Mouse (Mus musculus) forebrain, embryonic 14.5 days (tissue): ENCODE measurements around the gene Mcm9. TPM values are rescaled to one million over a fixed set of nuclear protein-coding genes. Genes with fewer than 3 reads are reported as not detected.

Experiments
- ATAC-seq: fragments of 200-750 bp; cut with Nextera tagmentation; 2 replicates; pipeline ENCODE4 v1.8.0; 2017; ENCODE audit warnings: mild to moderate bottlenecking, moderate library complexity
- DNase-seq: peaks from one replicate; pipeline ENCODE4 v3.0.0-alpha.2; 2015; ENCODE audit warnings: low spot score
- H3K27ac ChIP-seq: fragments of 300-500 bp; sonication (generic); 2 replicates; pipeline ENCODE4 v1.5.1; 2014; ENCODE audit warnings: low read depth, mild to moderate bottlenecking, control low read depth, low read length, moderate library complexity
- H3K27me3 ChIP-seq: fragments of 300-500 bp; sonication (generic); replicated peaks from 2 replicates; pipeline ENCODE4 v1.6.1; 2014; ENCODE audit warnings: low read length, control low read depth, mixed read lengths; ENCODE audit not compliant: control insufficient read depth, insufficient read depth
- H3K36me3 ChIP-seq: fragments of 300-500 bp; sonication (generic); 2 replicates; pipeline ENCODE4 v1.6.1; 2014; ENCODE audit warnings: low read length, control low read depth; ENCODE audit not compliant: control insufficient read depth, insufficient read depth
- H3K4me1 ChIP-seq: fragments of 300-500 bp; sonication (generic); 2 replicates; pipeline ENCODE4 v1.6.1; 2014; ENCODE audit warnings: antibody characterized with exemption, low read length, control low read depth; ENCODE audit not compliant: control insufficient read depth, insufficient read depth
- H3K4me2 ChIP-seq: fragments of 300-500 bp; sonication (generic); 2 replicates; pipeline ENCODE4 v1.6.1; 2014; ENCODE audit warnings: mild to moderate bottlenecking, control low read depth, low read length
- H3K4me3 ChIP-seq: fragments of 300-500 bp; sonication (generic); 2 replicates; pipeline ENCODE4 v1.5.1; 2014; ENCODE audit warnings: low read depth, low read length, control low read depth
- H3K9ac ChIP-seq: fragments of 300-500 bp; sonication (generic); 2 replicates; pipeline ENCODE4 v1.6.1; 2014; ENCODE audit warnings: mild to moderate bottlenecking, low read length, control low read depth, moderate library complexity
- H3K9me3 ChIP-seq: fragments of 300-500 bp; sonication (generic); replicated peaks from 2 replicates; pipeline ENCODE4 v1.6.1; 2016; ENCODE audit warnings: low read length, control low read depth, mixed read lengths; ENCODE audit not compliant: control insufficient read depth
- WGBS: fragments of 180-500 bp; shearing (Covaris S2); extraction: QIAGEN DNeasy Blood & Tissue Kit; methylation state at CpG from one replicate; pipeline ENCODE4 v1.1.7; 2014; 5-methylcytosine and 5-hydroxymethylcytosine counted together
- polyA plus RNA-seq: library from polyadenylated mRNA; unstranded; fragments of >200 nt; fragmentation: Nextera tagmentation; extraction: Ambion mirVana; gene quantifications from 2 replicates; pipeline ENCODE4 v1.2.1, GENCODE M21; 2014

Mcm9 gene
- polyA plus RNA-seq, 1 experiment from 2014 or later, result 9.1 TPM

GRCm38 (mm10) chr10:53615850-53616616, 14.2 kb downstream of the Mcm9 start:
- Histone ChIP-seq H3K9me3 (no peaks in the 10 kb centered on the region), H3K4me2 (no peak overlapping the region), H3K27ac (no peak overlapping the region), H3K36me3 (peaks cover 36% of the 10 kb centered on the region), H3K4me1 (no peaks in the 10 kb centered on the region), H3K9ac (no peak overlapping the region), H3K27me3 (no peaks in the 10 kb centered on the region), H3K4me3 (no peak overlapping the region)
- ATAC-seq, result no peak
- no peak for DNase-seq
- 88% methylated on average over 8 of the region's 8 CpGs for WGBS

GRCm38 (mm10) chr10:53613955-53614354, 16.3 kb downstream of the Mcm9 start:
- ATAC-seq (no peak), DNase-seq (no peak)
- Histone ChIP-seq H3K27ac (no peak overlapping the region), H3K4me3 (no peak overlapping the region), H3K9ac (no peak overlapping the region), H3K4me1 (no peaks in the 10 kb centered on the region), H3K4me2 (no peak overlapping the region), H3K9me3 (no peaks in the 10 kb centered on the region), H3K27me3 (no peaks in the 10 kb centered on the region), H3K36me3 (peaks cover 43% of the 10 kb centered on the region)
- WGBS, result 84% methylated on average over 1 of the region's 1 CpGs

GRCm38 (mm10) chr10:53612172-53612571, 18.1 kb downstream of the Mcm9 start:
- no peak overlapping the region for H3K27ac ChIP-seq
- no peak overlapping the region for H3K4me2 ChIP-seq
- no peaks in the 10 kb centered on the region for H3K4me1 ChIP-seq
- H3K36me3 ChIP-seq, result peaks cover 57% of the 10 kb centered on the region
- H3K27me3 ChIP-seq, result no peaks in the 10 kb centered on the region
- ATAC-seq (peak; percentile 90), DNase-seq (peak; percentile 84)
- 74% methylated on average over 1 of the region's 1 CpGs for WGBS
- H3K9ac ChIP-seq, result no peak overlapping the region
- H3K4me3 ChIP-seq, result no peak overlapping the region
- no peaks in the 10 kb centered on the region for H3K9me3 ChIP-seq

- no peak overlapping the region for H3K27ac ChIP-seq
- no peak overlapping the region for H3K9ac ChIP-seq
- no peaks in the 10 kb centered on the region for H3K4me1 ChIP-seq
- peaks cover 64% of the 10 kb centered on the region for H3K36me3 ChIP-seq
- H3K4me3 ChIP-seq, result no peak overlapping the region
- DNase-seq (no peak), ATAC-seq (no peak)
- H3K9me3 ChIP-seq, result no peaks in the 10 kb centered on the region
- H3K27me3 ChIP-seq, result no peaks in the 10 kb centered on the region
- H3K4me2 ChIP-seq, result no peak overlapping the region
- 77% methylated on average over 2 of the region's 2 CpGs for WGBS
Observed at GRCm38 (mm10) chr10:53608274-53608673, 22.0 kb downstream of the Mcm9 start.

- H3K27me3 ChIP-seq, result no peaks in the 10 kb centered on the region
- H3K4me1 ChIP-seq, result peaks cover 5% of the 10 kb centered on the region
- no peak overlapping the region for H3K4me3 ChIP-seq
- no peak for ATAC-seq
- no peak overlapping the region for H3K9ac ChIP-seq
- WGBS, result 67% methylated on average over 2 of the region's 2 CpGs
- H3K4me2 ChIP-seq, result no peak overlapping the region
- H3K36me3 ChIP-seq, result peaks cover 74% of the 10 kb centered on the region
- DNase-seq, result no peak
- no peaks in the 10 kb centered on the region for H3K9me3 ChIP-seq
- H3K27ac ChIP-seq, result no peak overlapping the region
Observed at GRCm38 (mm10) chr10:53605328-53605727, 24.9 kb downstream of the Mcm9 start.

GRCm38 (mm10) chr10:53598821-53599220, 31.4 kb downstream of the Mcm9 start:
- H3K4me2 ChIP-seq, result peak overlapping the region; percentile 70
- no peaks in the 10 kb centered on the region for H3K27me3 ChIP-seq
- peaks cover 30% of the 10 kb centered on the region for H3K36me3 ChIP-seq
- DNase-seq (peak; percentile 39), ATAC-seq (no peak)
- H3K4me1 ChIP-seq, result peaks cover 30% of the 10 kb centered on the region
- peak overlapping the region; percentile 26 for H3K4me3 ChIP-seq
- H3K9me3 ChIP-seq, result no peaks in the 10 kb centered on the region
- no peak overlapping the region for H3K27ac ChIP-seq
- 40% methylated on average over 5 of the region's 5 CpGs for WGBS
- no peak overlapping the region; the same call in 1 of the 2 replicates for H3K9ac ChIP-seq

GRCm38 (mm10) chr10:53597121-53597881, 32.9 kb downstream of the Mcm9 start:
- peak overlapping the region; percentile 97 for H3K27ac ChIP-seq
- no peaks in the 10 kb centered on the region for H3K9me3 ChIP-seq
- peak overlapping the region; percentile 95 for H3K9ac ChIP-seq
- ATAC-seq (peak; percentile 21), DNase-seq (peak; percentile 42)
- under 1% methylated on average over 79 of the region's 99 CpGs for WGBS
- peak overlapping the region; percentile 86 for H3K4me3 ChIP-seq
- peaks cover 17% of the 10 kb centered on the region; the same call in 1 of the 2 replicates for H3K36me3 ChIP-seq
- no peaks in the 10 kb centered on the region for H3K27me3 ChIP-seq
- H3K4me2 ChIP-seq, result peak overlapping the region; percentile 70
- peaks cover 30% of the 10 kb centered on the region for H3K4me1 ChIP-seq

GRCm38 (mm10) chr10:53596677-53597120, 33.5 kb downstream of the Mcm9 start, which contains the start of gene Asf1a:
TSS of gene Asf1a (plus strand) at chr10:53596757.
- Histone ChIP-seq H3K4me3 (peak within 1 kb of the TSS; percentile 86), H3K4me2 (peak within 1 kb of the TSS; percentile 70), H3K36me3 (peaks cover 17% of the 10 kb centered on the region; the same call in 1 of the 2 replicates), H3K27me3 (no peaks in the 10 kb centered on the region), H3K4me1 (peaks cover 30% of the 10 kb centered on the region), H3K9me3 (no peaks in the 10 kb centered on the region), H3K27ac (peak within 1 kb of the TSS; percentile 97), H3K9ac (peak within 1 kb of the TSS; percentile 95)
- under 1% methylated on average over 43 of the region's 52 CpGs for WGBS
- ATAC-seq (peak; percentile 97), DNase-seq (peak; percentile 98)
